Mouse (Mus musculus) central nervous system, embryonic 11.5 days (tissue): Measurements from ENCODE around the gene Tmem185b. TPM values are rescaled to one million over a fixed set of nuclear protein-coding genes. Genes with fewer than 3 reads are reported as not detected.

Experiments
- polyA plus RNA-seq: library from polyadenylated mRNA; depleted of rRNA; stranded (reverse); fragments of >200 nt; gene quantifications from 2 replicates; pipeline ENCODE4 v1.2.3, GENCODE M21; 2012; rRNA removed

The Tmem185b gene
- 10.3 and 16.8 TPM in 2 replicates for polyA plus RNA-seq

DNA sequence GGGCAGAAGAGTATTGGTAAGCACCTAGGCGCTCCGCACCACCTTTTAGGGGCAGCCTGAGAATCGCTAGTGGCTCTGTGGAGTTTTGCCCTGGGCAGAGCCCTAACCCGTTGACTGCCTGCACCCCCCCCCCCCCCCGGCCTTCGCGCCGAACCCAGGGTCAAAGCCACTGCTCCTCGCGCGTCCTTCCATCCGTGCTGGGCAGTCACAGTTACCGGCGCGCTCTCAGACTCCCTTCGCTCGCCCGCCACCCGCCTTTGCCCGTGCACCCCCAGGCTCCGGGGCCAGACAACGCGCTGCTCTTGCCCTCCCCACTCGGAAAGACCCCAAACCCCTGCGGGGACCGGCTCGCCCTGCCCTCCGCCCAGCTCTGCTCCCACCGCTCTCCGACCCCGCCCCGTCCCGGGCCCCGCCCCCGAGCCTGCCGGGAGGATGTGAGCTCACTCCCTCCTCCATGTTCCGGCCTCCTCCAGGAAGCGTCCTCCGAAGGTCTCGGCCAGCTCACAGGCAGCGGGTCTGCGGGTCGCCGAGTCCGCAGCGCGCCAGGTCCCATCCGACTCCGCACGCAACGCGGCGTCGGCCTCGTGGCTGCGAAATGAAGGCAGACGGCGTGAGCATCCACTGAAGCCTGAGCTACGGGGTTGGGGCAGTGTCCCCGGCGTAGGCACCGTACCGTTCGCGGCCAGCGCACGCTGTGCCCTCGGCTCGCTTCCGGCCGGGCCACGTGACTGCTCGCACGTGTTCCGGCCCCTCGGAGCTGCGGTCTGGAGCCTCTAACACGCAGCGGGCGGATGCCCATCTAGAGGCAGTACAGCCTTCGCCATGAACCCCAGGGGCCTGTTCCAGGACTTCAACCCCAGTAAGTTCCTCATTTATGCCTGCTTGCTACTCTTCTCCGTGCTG, at the start of gene Tmem185b:
Gene Tmem185b (plus strand): TSS at position 472 of the 903 bp plus-strand sequence.

DNA sequence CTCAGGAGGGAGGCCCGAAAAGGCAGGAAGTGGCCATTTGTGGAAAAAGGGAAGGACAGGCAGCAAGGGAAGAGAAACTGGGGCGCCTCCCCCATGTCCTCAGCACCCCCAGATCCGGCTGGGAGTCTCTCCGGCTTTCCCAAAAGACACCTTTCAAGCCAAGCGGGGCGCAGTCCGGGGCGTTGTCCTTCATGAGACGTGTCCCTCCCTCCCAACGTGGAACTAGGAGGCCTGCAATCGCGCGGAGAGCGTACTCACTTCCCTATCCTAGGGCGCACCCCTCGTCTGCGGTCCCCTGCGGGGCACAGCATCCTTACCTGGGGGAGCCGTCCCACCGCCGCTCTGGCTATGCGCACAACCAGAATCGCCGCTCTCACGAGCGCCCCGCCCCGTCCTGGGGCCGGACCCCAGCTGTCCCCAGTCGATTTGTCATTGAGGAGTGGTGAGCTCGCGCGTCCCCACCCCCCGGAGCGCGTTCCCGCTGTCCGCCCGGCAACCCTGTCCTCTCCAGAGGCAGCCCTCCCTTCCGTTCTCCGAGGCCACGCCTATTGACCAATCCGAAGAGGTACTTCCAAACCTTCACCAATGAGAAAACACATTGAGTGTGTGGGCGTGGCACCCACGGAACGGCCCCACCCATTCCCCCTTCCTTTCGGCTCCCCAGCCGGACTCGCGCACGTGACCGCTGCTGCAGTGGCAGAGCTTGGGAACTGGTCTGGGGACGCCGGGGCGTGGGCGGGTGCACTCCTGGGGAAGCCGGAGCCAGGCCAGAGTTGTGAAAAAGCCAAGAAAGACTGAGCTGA, 21.5 kb upstream of the Tmem185b start, which contains the start of gene Ralb:
Gene Ralb (minus strand): TSS at position 535 of the 803 bp plus-strand sequence.

Other genes with a start within 250 kb of the Tmem185b start
- gene Inhbb, start 103.9 kb upstream of the Tmem185b start, polyA plus RNA-seq = 1.2 and 1.9 TPM in 2 replicates
- gene Ralb, start 21.4 kb upstream of the Tmem185b start, polyA plus RNA-seq = 37.5 and 42.9 TPM in 2 replicates
- gene Epb41l5, start 122.8 kb downstream of the Tmem185b start, polyA plus RNA-seq = 15.1 and 17.2 TPM in 2 replicates